Mouse (Mus musculus): ENCODE results near the gene Mbnl1.

- TF ChIP-seq CTCF (IDR thresholded peaks at IDR 0.05) = no peak
- no peak for TF ChIP-seq EP300 (IDR thresholded peaks at IDR 0.05)
Observed at GRCm38 (mm10) chr3:60614516-60614915, 141.9 kb downstream of the Mbnl1 start.
